Comparison of ENCODE assay signal across 8 mouse cellular contexts in the genomic region with DNA sequence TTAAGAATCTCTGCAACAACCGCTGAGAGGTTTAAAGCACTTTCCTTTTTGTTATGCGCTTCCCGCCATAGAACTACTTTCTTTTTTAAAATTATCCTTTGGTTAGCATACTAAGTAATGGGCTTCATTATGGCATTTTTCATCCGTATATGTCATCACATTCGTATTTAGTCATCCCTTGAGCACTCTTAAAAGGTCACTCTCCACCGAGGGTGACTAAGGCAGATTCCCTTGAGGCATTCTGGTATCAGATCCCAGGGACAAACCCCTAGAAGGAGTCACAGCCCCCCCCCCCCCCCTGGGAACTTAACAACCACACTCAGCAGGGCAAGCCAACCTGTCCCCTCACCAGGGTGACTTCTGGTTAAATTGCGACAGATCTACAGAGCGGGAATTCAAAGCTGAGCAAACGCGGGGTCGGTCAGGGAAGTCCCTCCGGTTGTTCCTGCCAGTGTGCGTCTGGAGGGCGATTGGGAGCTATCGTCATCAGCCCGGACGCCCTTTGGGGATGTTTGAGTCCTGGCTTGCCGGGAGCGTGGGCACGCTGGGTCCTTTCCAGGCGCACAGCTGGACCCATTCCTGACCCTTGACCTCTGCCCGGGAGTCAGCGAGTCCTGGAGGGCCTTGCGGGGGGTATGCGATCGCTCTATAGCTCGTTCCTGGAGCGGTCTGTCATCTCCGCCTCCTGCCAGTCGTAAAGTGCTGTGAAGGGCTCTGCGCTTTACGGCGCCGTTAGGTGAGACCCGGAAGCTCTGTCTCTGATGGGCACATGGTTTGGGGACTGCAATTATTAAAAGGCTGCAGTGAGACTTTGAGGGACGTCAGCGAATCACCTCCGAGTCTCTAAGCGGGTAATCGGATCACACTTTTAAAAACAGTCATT. TPM values are rescaled to one million over a fixed set of nuclear protein-coding genes. Genes with fewer than 3 reads are reported as not detected.
DNase-seq lines count a peak whose midpoint lies in the region; ATAC-seq lines count a peak whose summit lies in the region.

Dph5 (plus strand) TSS at position 411 of the 883 bp plus-strand sequence.

- no peaks in the 10 kb centered on the region for H3K9me3 ChIP-seq in forebrain, embryonic 10.5 days
- H3K9me3 ChIP-seq in heart, embryonic 16.5 days (replicated peaks; ENCODE audit: control insufficient read depth, low read length): no peaks in the 10 kb centered on the region
- no peaks in the 10 kb centered on the region for H3K9me3 ChIP-seq in liver, embryonic 15.5 days (replicated peaks)
- no peaks in the 10 kb centered on the region for H3K9me3 ChIP-seq in neural tube, embryonic 12.5 days

- peaks cover 23% of the 10 kb centered on the region for H3K4me1 ChIP-seq in forebrain, embryonic 10.5 days
- peaks cover 3% of the 10 kb centered on the region; the same call in 1 of the 2 replicates for H3K4me1 ChIP-seq in heart, embryonic 16.5 days (ENCODE audit: control insufficient read depth, insufficient read depth, low read length)
- H3K4me1 ChIP-seq in liver, embryonic 15.5 days (replicated peaks): peaks cover 12% of the 10 kb centered on the region
- peaks cover 3% of the 10 kb centered on the region; the same call in 1 of the 2 replicates for H3K4me1 ChIP-seq in neural tube, embryonic 12.5 days

- under 1% methylated on average over 40 of the region's 40 CpGs for WGBS in forebrain, embryonic 10.5 days
- under 1% methylated on average over 40 of the region's 40 CpGs for WGBS in heart, embryonic 16.5 days
- WGBS in liver, embryonic 15.5 days (ENCODE audit: insufficient replicate concordance): under 1% methylated on average over 40 of the region's 40 CpGs
- under 1% methylated on average over 40 of the region's 40 CpGs for WGBS in neural tube, embryonic 12.5 days

- H3K9ac ChIP-seq in heart, embryonic 16.5 days (ENCODE audit: low read length): peak within 1 kb of the TSS; percentile 91
- H3K9ac ChIP-seq in liver, embryonic 15.5 days: peak within 1 kb of the TSS; percentile 73
- peak within 1 kb of the TSS; percentile 74 for H3K9ac ChIP-seq in neural tube, embryonic 12.5 days

- H3K27ac ChIP-seq in forebrain, embryonic 10.5 days: peak within 1 kb of the TSS; percentile 94
- peak within 1 kb of the TSS; percentile 91 for H3K27ac ChIP-seq in heart, embryonic 16.5 days (ENCODE audit: low read length)
- peak within 1 kb of the TSS; percentile 73 for H3K27ac ChIP-seq in liver, embryonic 15.5 days (replicated peaks)
- peak within 1 kb of the TSS; percentile 72 for H3K27ac ChIP-seq in neural tube, embryonic 12.5 days

- peaks cover 14% of the 10 kb centered on the region for H3K36me3 ChIP-seq in forebrain, embryonic 10.5 days (replicated peaks)
- H3K36me3 ChIP-seq in heart, embryonic 16.5 days (ENCODE audit: control insufficient read depth, insufficient read depth): 0 out of 2 replicates have a peak, but pooled peaks cover 2% of the 10 kb centered on the region
- 0 out of 2 replicates have a peak, but pooled peaks cover 2% of the 10 kb centered on the region for H3K36me3 ChIP-seq in liver, embryonic 15.5 days (replicated peaks)
- no peaks in the 10 kb centered on the region for H3K36me3 ChIP-seq in neural tube, embryonic 12.5 days

- peak within 1 kb of the TSS; percentile 83 for H3K4me2 ChIP-seq in heart, embryonic 16.5 days (ENCODE audit: low read depth, low read length)
- peak within 1 kb of the TSS; percentile 82 for H3K4me2 ChIP-seq in liver, embryonic 15.5 days
- peak within 1 kb of the TSS; percentile 84 for H3K4me2 ChIP-seq in neural tube, embryonic 12.5 days (replicated peaks)

- H3K4me3 ChIP-seq in forebrain, embryonic 10.5 days: peak within 1 kb of the TSS; percentile 81
- H3K4me3 ChIP-seq in heart, embryonic 16.5 days (ENCODE audit: low read length): peak within 1 kb of the TSS; percentile 93
- peak within 1 kb of the TSS; percentile 88 for H3K4me3 ChIP-seq in liver, embryonic 15.5 days (replicated peaks)
- H3K4me3 ChIP-seq in neural tube, embryonic 12.5 days: peak within 1 kb of the TSS; percentile 76

- H3K27me3 ChIP-seq in forebrain, embryonic 10.5 days (ENCODE audit: poor library complexity, severe bottlenecking): no peaks in the 10 kb centered on the region
- H3K27me3 ChIP-seq in heart, embryonic 16.5 days (ENCODE audit: control insufficient read depth, insufficient read depth, low read length): no peaks in the 10 kb centered on the region
- no peaks in the 10 kb centered on the region for H3K27me3 ChIP-seq in liver, embryonic 15.5 days
- no peaks in the 10 kb centered on the region for H3K27me3 ChIP-seq in neural tube, embryonic 12.5 days (replicated peaks)

- ATAC-seq in heart, embryonic 16.5 days (replicated peaks; ENCODE audit: extremely low read depth, insufficient read depth, low FRiP score): peak; percentile 89
- peak; percentile 91 for ATAC-seq in liver, embryonic 15.5 days (ENCODE audit: insufficient read depth)
- peak; percentile 97 for ATAC-seq in neural tube, embryonic 12.5 days (ENCODE audit: low FRiP score, low read depth)

- DNase-seq in CD8-positive naive resting alpha-beta T cell, adult 2 months (ENCODE audit: low read depth in 2 of 2, low spot score in 2 of 2): peak; percentile 71 to 90
- DNase-seq in c-Kit-positive CD71-negative TER-119-negative erythroid progenitor cells, embryonic 14.5 days (ENCODE audit: low read depth): peak; percentile 87
- peak; percentile 91 for DNase-seq in forebrain, embryonic 10.5 days (ENCODE audit: extremely low spot score, low spot score)
- DNase-seq in kidney, postnatal 36 days: peak; percentile 92
- DNase-seq in telencephalon, adult 2 months (ENCODE audit: low read depth, low spot score): peak; percentile 90

RNA-seq across cellular contexts. Expression of gene Dph5, which starts in this region (rescaled TPM):
- polyA plus RNA-seq in forebrain, embryonic 10.5 days (2016; fragmentation: Nextera tagmentation; extraction: Ambion mirVana): 35.1 and 36.4 TPM in 2 replicates
- polyA plus RNA-seq in heart, embryonic 16.5 days (2015; fragmentation: Nextera tagmentation; extraction: Ambion mirVana): 18.9 and 24.8 TPM in 2 replicates
- 15.4 and 15.7 TPM in 2 replicates for polyA plus RNA-seq in liver, embryonic 15.5 days (2015; fragmentation: Nextera tagmentation; extraction: Ambion mirVana)
- 28.0 and 28.9 TPM in 2 replicates for polyA plus RNA-seq in neural tube, embryonic 12.5 days (2016; fragmentation: Nextera tagmentation; extraction: Ambion mirVana)

Comparison
In these comparisons a context has a peak if more than half of its experiments do, and no peak if none do; other contexts are left out.
1. Peak in every context shown above with its lines: DNase-seq, ATAC-seq, H3K4me3 ChIP-seq and H3K27ac ChIP-seq.